Comparison of ENCODE assay signal across 8 mouse cellular contexts in genomic region chrX:168122806-168123588, GRCm38 (mm10).
DNase-seq lines count a peak whose midpoint lies in the region; ATAC-seq and TF ChIP-seq lines count a peak whose summit lies in the region.

No protein-coding gene starts in this region.

- no peaks in the 10 kb centered on the region for H3K4me1 ChIP-seq in liver, embryonic 12.5 days
- H3K4me1 ChIP-seq in forebrain, embryonic 11.5 days (replicated peaks; ENCODE audit: control insufficient read depth, insufficient read depth, low read length) = no peaks in the 10 kb centered on the region
- no peaks in the 10 kb centered on the region for H3K4me1 ChIP-seq in midbrain, embryonic 16.5 days (ENCODE audit: control insufficient read depth, insufficient read depth, low read length)

- TF ChIP-seq POLR2A in brain, embryonic 14.5 days (IDR thresholded peaks at IDR 0.05; ENCODE audit: borderline replicate concordance, extremely low read depth, insufficient read depth, insufficient read length, poor library complexity, severe bottlenecking) = no peak

- H3K27me3 ChIP-seq in liver, embryonic 12.5 days (replicated peaks) = peaks cover 44% of the 10 kb centered on the region
- H3K27me3 ChIP-seq in forebrain, embryonic 11.5 days (ENCODE audit: control insufficient read depth, insufficient read depth, low read length) = peaks cover 34% of the 10 kb centered on the region
- H3K27me3 ChIP-seq in midbrain, embryonic 16.5 days (ENCODE audit: control insufficient read depth, insufficient read depth, low read depth, low read length) = peaks cover 20% of the 10 kb centered on the region

- TF ChIP-seq CTCF in brain, embryonic 14.5 days (IDR thresholded peaks at IDR 0.05; ENCODE audit: borderline replicate concordance, extremely low read depth, insufficient read depth, insufficient read length) = no peak; the same call in 1 of the 2 replicates
- 0 out of 2 replicates have a peak, but pooled peaks have one; percentile 19 for TF ChIP-seq CTCF in layer of hippocampus, adult 2 months (conservative IDR thresholded peaks at IDR 0.05)

- no peak overlapping the region for H3K27ac ChIP-seq in liver, embryonic 12.5 days
- H3K27ac ChIP-seq in forebrain, embryonic 11.5 days (ENCODE audit: low read depth, low read length) = no peak overlapping the region
- peak overlapping the region; percentile 94 for H3K27ac ChIP-seq in layer of hippocampus, adult 2 months
- peak overlapping the region; percentile 48 for H3K27ac ChIP-seq in midbrain, embryonic 16.5 days (ENCODE audit: low read length)

- no peak for ATAC-seq in liver, embryonic 12.5 days
- peak; percentile 90 for ATAC-seq in forebrain, embryonic 11.5 days (replicated peaks; ENCODE audit: low FRiP score)
- ATAC-seq in midbrain, embryonic 16.5 days = peak; percentile 93
- no peak for ATAC-seq in erythroid progenitor cell, adult 5-6 weeks (replicated peaks; ENCODE audit: low FRiP score, poor library complexity, severe bottlenecking)

- 13% methylated on average over 28 of the region's 42 CpGs for WGBS in liver, embryonic 12.5 days (ENCODE audit: insufficient replicate concordance)
- WGBS in forebrain, embryonic 11.5 days = 23% methylated on average over 38 of the region's 42 CpGs
- WGBS in midbrain, embryonic 16.5 days = 19% methylated on average over 26 of the region's 42 CpGs

- H3K4me3 ChIP-seq in liver, embryonic 12.5 days = peak overlapping the region; percentile 13; the same call in 1 of the 2 replicates
- H3K4me3 ChIP-seq in forebrain, embryonic 11.5 days (ENCODE audit: low read depth, low read length) = peak overlapping the region; percentile 39
- peak overlapping the region; percentile 58 for H3K4me3 ChIP-seq in layer of hippocampus, adult 2 months
- H3K4me3 ChIP-seq in midbrain, embryonic 16.5 days (ENCODE audit: low read depth, low read length) = peak overlapping the region; percentile 54

- H3K9me3 ChIP-seq in liver, embryonic 12.5 days (replicated peaks) = no peaks in the 10 kb centered on the region
- H3K9me3 ChIP-seq in forebrain, embryonic 11.5 days (ENCODE audit: control insufficient read depth, low read length) = no peaks in the 10 kb centered on the region; the same call in 1 of the 2 replicates
- H3K9me3 ChIP-seq in midbrain, embryonic 16.5 days (replicated peaks; ENCODE audit: control insufficient read depth, low read length, poor library complexity, severe bottlenecking) = no peaks in the 10 kb centered on the region

- no peak for DNase-seq in liver
- peak; percentile 61 for DNase-seq in brain, embryonic 14.5 days (ENCODE audit: low read depth)
- peak; percentile 58 for DNase-seq in forebrain, embryonic 11.5 days (ENCODE audit: low spot score)
- DNase-seq in layer of hippocampus, adult 2 months (ENCODE audit: low spot score in 2 of 2) = peak; percentile 20 to 30
- DNase-seq in urinary bladder, adult 18-20 months (ENCODE audit: low spot score in 2 of 2) = no peak

- no peak overlapping the region for H3K9ac ChIP-seq in liver, embryonic 12.5 days
- peak overlapping the region; percentile 30 for H3K9ac ChIP-seq in forebrain, embryonic 11.5 days (ENCODE audit: low read length)
- peak overlapping the region; percentile 71 for H3K9ac ChIP-seq in midbrain, embryonic 16.5 days (ENCODE audit: low read depth, low read length)

- H3K4me2 ChIP-seq in liver, embryonic 12.5 days = peak overlapping the region; percentile 37
- H3K4me2 ChIP-seq in forebrain, embryonic 11.5 days (ENCODE audit: low read depth, low read length, severe bottlenecking) = peak overlapping the region; percentile 58
- peak overlapping the region; percentile 64 for H3K4me2 ChIP-seq in midbrain, embryonic 16.5 days (ENCODE audit: low read length)

- H3K36me3 ChIP-seq in liver, embryonic 12.5 days = no peaks in the 10 kb centered on the region
- no peaks in the 10 kb centered on the region for H3K36me3 ChIP-seq in forebrain, embryonic 11.5 days (ENCODE audit: control insufficient read depth, insufficient read depth, low read length)
- no peaks in the 10 kb centered on the region for H3K36me3 ChIP-seq in midbrain, embryonic 16.5 days (ENCODE audit: control insufficient read depth, insufficient read depth, low read length)

Comparison
In these comparisons a context has a peak if more than half of its experiments do, and no peak if none do; other contexts are left out.
1. ATAC-seq: peak in forebrain, embryonic 11.5 days (single experiment) and midbrain, embryonic 16.5 days (single experiment); none in liver, embryonic 12.5 days (single experiment) and erythroid progenitor cell, adult 5-6 weeks (single experiment).
2. H3K27ac ChIP-seq: peak in layer of hippocampus, adult 2 months (single experiment) and midbrain, embryonic 16.5 days (single experiment); none in liver, embryonic 12.5 days (single experiment) and forebrain, embryonic 11.5 days (single experiment).
3. DNase-seq: peak in brain, embryonic 14.5 days (single experiment), forebrain, embryonic 11.5 days (single experiment) and layer of hippocampus, adult 2 months (2 of 2); none in liver (single experiment) and urinary bladder, adult 18-20 months (0 of 2).
4. Peak in every context shown above with its lines, with median percentiles within 50 percentile points of each other: H3K4me2 ChIP-seq and H3K4me3 ChIP-seq.